Mouse (Mus musculus) CH12.LX (cell line): ENCODE data around the gene Olfr67.

ENCODE experiments used
- CHD2 ChIP-seq: IDR thresholded peaks from 2 replicates; pipeline ENCODE4 v1.6.1; 2011; ENCODE audit warnings: low read length, improper control_type of control experiment
- CTCF ChIP-seq, 2 experiments: IDR thresholded peaks in 1 of 2; conservative IDR thresholded peaks in 1 of 2; 2 replicates each; pipeline ENCODE4 v1.5.1; 2011 to 2012; ENCODE audit warnings: low read depth in 2 of 2, low read length in 2 of 2, improper control_type of control experiment in 1 of 2, inconsistent platforms in 1 of 2, mild to moderate bottlenecking in 1 of 2, moderate library complexity in 1 of 2
- E2F4 ChIP-seq: IDR thresholded peaks from 2 replicates; pipeline ENCODE4 v1.6.1; 2011; ENCODE audit warnings: low read depth, low read length, improper control_type of control experiment; ENCODE audit not compliant: insufficient replicate concordance
- IRF4 ChIP-seq: IDR thresholded peaks from 2 replicates; pipeline ENCODE4 v1.6.1; 2014; ENCODE audit warnings: low read depth, mild to moderate bottlenecking, inconsistent platforms, low read length, improper control_type of control experiment
- JUND ChIP-seq: conservative IDR thresholded peaks from 2 replicates; pipeline ENCODE4 v1.6.1; 2011; ENCODE audit warnings: low read depth, low read length, improper control_type of control experiment
- POLR2A ChIP-seq: IDR thresholded peaks from 2 replicates; pipeline ENCODE4 v1.6.1; 2011; ENCODE audit warnings: low read depth, mild to moderate bottlenecking, improper control_type of control experiment, low read length
- SMC3 ChIP-seq: IDR thresholded peaks from 2 replicates; pipeline ENCODE4 v1.6.1; 2011; ENCODE audit warnings: low read depth, low read length, improper control_type of control experiment
- ZNF384 ChIP-seq: IDR thresholded peaks from 2 replicates; pipeline ENCODE4 v1.6.1; 2012; ENCODE audit warnings: low read depth, low read length, improper control_type of control experiment, inconsistent platforms

- TF ChIP-seq CTCF (conservative IDR thresholded peaks at IDR 0.05 in 1 of 2, IDR thresholded peaks at IDR 0.05 in 1 of 2; ENCODE audit: low read depth in 2 of 2, low read length in 2 of 2): no peak
- no peak for TF ChIP-seq IRF4
- TF ChIP-seq POLR2A: no peak
- no peak for TF ChIP-seq SMC3
- no peak for TF ChIP-seq CHD2
- no peak for TF ChIP-seq E2F4
- no peak for TF ChIP-seq JUND
- no peak for TF ChIP-seq ZNF384
These were observed 34.1 kb upstream of the Olfr67 start for GRCm38 (mm10) chr7:103825536-103826254.
